Mouse (Mus musculus) testis, adult 2 months (tissue): Measurements from ENCODE around the gene Adgrb3.

Experiments used
- CTCF ChIP-seq: fragments of 200-500 bp; IDR thresholded peaks from 2 replicates; pipeline ENCODE4 v1.5.1; 2012; ENCODE audit warnings: low read depth, mild to moderate bottlenecking, inconsistent platforms, low read length, moderate library complexity; ENCODE audit not compliant: control insufficient read depth, insufficient read depth, insufficient replicate concordance
- POLR2A ChIP-seq: fragments of 200-500 bp; IDR thresholded peaks from 2 replicates; pipeline ENCODE4 v1.6.1; 2012; ENCODE audit warnings: low read depth, mild to moderate bottlenecking, inconsistent platforms, low read length, moderate library complexity; ENCODE audit not compliant: control insufficient read depth

DNA sequence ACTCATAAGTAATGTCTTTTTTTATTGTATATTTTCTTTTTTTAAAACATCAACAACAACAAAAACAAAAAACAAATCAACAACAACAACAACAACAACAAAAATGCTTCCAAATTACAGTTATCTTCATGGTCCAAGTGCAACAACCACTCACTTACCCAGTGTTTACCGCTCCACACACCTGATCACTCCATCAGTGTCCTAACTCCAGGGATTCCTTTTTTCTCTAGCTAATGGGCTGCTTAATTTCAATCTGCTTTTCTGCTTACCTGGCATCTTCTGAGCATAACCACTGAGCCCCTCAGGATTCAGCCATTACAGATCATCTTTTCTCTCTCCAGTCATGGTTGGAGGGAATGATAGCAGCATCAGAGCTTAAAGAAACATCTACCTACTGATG is 176.8 kb downstream of the Adgrb3 start:
- TF ChIP-seq CTCF = no peak
- TF ChIP-seq POLR2A = no peak
